Mouse (Mus musculus): ENCODE measurements around the gene Scamp4. TPM values are rescaled to one million over a fixed set of nuclear protein-coding genes. Genes with fewer than 3 reads are reported as not detected.

Scamp4 gene
- 85.6 and 95.7 TPM in 2 replicates for polyA plus RNA-seq (2021; fragmentation: Nextera tagmentation)
- long read RNA-seq, experiment 1, transcript Scamp4-203 (6 exons, 639 nt), result minor isoform, 10 of 140 reads
- long read RNA-seq, experiment 1, transcript Scamp4-201 (7 exons, 1,804 nt), result major isoform, 105 of 140 reads
- long read RNA-seq, experiment 1, partial matches to known transcripts, result 7 of 140 reads
- long read RNA-seq, experiment 1, other reads (novel, unspliced or antisense), result 16 of 140 reads
- long read RNA-seq, experiment 2, transcript Scamp4-201 (7 exons, 1,804 nt), result major isoform, 42 of 67 reads
- long read RNA-seq, experiment 2, partial matches to known transcripts, result 13 of 67 reads
- long read RNA-seq, experiment 2, other reads (novel, unspliced or antisense), result 6 of 67 reads

DNA sequence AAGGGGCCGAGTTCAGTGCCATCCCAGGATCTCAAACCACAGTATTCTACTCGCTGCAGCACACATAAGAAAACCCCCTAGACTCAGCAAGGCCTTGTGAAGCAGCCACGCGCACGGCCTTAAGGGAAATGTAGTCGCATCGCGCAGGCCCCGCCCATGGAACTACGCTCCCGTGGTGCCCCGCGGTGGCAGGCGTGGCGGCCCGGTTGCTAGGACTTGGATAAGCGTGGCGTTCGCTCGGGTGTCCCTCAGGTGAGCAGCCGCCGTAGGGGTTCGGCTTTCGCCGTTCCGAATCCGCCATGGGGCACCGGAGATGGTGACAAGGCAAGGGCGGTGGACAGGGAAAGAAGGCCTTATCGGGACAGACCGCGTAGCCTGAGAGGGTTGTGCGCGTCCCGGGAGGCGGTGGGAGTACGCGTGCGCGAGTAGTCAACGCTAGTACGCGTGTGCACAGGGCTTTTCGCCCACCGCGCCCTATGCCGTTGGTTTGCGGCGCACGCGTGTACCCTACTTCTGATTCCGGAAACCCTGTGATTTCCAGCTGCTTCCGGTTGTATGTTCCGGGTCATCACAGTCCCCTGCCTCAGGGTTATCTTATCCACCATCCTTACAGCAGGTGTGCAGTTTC is at the start of gene Scamp4, which contains the start of gene Adat3:
Gene Scamp4 (plus strand): TSS at position 175 of the 628 bp plus-strand sequence.
Gene Adat3 (plus strand): TSS at position 183 of the 628 bp plus-strand sequence.

DNA sequence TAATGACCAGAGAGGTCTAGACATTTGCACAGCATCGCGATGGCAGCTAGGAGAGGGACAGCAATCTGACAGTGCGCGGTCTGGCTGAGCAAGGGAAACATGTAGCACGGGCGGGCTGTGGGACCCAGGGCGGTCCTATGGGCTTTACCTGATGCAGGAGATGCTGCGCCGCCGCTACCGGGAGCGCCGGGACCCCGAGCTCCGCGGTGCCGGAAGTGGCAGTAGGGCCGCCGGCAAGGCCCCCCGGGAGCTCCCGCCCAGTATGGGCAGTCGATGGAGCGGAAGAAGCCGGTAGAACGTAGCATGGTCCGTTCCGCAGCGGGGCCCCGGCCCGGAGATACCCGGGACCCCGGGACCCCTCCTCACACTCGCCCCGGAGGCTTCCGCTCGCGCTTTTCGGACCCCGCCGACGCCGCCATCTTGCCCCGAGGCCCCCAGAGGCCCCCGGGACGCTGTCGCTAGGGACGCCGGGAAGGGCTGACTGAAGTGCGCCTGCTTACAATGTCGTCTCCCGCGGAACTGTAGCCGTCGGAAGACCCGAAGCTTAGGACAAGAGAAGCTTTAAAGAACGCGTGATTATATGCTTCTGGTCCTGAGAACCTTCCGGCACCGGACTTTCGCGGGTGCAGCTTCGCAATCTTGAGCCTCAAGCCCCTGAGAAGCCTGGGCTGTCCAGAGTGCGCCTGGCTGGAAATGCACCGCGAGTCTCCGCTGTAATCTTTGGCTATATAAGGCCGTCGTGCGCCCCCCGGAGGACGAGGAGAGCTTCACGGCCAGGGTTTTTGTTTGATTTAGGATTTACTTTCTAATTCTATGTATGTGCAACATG is 41.3 kb upstream of the Scamp4 start, which contains the start of gene Rexo1:
Gene Rexo1 (minus strand): TSS at position 445 of the 829 bp plus-strand sequence.

DNA sequence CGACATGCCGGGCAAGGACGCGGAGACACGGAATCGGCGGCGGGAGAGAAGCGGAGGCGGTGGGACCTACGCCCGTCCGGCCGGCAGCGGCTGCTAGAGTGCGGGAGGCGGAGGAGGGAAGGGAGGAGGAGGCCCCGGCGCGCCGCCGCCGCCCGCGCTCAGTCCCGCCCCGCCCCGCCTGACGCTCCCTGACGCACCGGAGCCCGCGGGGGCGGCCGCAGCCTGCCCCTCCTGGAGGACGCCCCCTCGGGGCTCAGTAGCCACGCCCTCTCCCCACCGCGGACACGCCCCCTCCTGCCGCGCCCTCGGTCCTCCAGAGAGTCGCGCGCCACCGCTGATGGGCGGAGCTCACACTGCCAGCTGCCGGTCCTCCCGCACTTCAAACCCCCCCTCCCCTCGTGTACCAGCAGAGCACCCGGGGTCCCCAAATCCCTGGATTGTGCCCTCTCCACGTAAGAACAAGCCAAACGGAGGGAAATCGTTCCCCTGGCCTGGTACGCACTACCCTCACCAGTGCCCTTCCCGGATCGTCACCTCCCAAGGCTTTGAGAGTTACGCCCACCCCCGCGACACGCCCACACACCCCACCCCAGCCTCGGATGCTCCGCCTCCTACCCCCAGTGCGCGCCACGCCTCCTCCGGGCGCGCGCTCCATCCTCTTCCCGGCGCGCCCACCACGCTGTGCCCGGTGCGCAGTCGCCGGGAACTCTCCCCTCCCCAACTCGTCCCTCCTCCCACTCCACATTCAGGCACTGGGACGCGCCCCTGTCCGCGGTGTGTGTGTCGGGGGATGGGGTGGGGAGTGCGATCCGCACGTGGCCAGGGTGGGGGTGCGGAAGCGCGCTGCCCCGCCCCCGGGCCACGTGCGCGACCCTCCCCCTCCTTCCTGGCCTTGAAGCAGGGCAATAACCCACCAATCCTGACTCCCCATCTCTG is 25.2 kb upstream of the Scamp4 start, which contains the start of gene Klf16:
Gene Klf16 (minus strand): TSS at position 127 of the 936 bp plus-strand sequence.

DNA sequence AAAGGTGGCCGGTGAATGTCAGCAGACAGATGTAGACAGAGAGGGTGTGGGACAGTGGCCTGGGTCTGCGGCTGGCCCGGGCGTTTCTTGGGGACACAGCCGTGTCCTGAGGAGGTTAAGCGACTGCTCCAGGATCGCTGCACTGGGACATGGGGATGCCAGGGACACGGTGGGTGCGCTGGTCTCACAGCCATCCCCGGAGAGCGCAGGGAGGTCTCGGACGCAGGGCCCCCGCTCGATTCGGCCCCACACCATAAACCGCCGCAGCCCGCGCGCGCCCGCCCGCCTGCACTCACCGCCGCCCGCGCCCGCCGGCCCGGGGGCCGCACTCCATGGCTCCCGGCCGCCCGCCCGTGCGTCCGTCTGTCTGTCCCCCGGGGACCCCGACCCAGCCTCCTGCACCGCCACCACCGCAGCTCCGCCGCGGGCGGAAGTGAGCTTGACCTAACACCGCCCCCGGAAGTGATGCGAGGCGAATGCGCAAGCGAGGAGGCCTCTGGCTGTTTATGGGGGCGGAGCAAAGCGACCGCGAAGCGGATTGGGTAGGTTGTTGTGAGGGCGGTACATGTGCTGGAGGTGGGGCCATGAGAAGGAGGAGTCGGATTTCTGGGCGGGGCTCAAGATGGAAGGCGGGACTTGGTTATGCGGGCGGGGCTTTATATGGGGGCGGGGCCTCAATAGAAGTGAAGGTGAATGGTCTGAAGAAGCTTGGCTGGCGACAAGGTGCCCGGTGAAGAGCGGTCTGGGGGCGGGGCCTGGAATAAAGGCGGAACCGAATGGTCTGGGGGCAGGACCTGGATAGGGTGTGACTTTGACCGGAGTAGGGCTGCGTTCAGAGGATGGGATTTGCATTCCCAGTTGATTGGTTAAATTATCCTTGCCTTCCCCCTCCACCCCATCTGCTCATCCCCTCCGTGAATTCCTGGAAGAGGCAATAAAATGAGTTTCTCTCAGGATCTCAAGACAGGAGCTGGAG is 12.5 kb upstream of the Scamp4 start, which contains the start of gene Abhd17a:
Gene Abhd17a (minus strand): TSS at position 463 of the 976 bp plus-strand sequence.

DNA sequence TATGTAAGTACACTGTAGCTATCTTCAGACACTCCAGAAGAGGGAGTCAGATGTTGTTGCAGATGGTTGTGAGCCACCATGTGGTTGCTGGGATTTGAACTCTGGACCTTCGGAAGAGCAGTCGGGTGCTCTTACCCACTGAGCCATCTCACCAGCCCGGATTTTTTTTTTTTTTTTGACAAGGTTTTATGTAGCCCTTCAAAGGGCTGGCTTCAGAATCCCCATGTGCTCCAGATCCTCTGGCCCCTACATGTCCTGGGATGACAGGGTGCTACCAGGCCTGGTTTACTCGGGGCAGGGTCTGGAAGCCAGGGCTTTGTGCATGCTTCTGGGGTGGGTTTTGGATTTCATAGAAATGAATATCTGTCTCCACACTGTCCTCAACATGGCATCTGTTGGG is 3.0 kb downstream of the Scamp4 start, which contains the start of gene Gm49322:
Gene Gm49322 (plus strand): TSS at position 301 of the 400 bp plus-strand sequence.

DNA sequence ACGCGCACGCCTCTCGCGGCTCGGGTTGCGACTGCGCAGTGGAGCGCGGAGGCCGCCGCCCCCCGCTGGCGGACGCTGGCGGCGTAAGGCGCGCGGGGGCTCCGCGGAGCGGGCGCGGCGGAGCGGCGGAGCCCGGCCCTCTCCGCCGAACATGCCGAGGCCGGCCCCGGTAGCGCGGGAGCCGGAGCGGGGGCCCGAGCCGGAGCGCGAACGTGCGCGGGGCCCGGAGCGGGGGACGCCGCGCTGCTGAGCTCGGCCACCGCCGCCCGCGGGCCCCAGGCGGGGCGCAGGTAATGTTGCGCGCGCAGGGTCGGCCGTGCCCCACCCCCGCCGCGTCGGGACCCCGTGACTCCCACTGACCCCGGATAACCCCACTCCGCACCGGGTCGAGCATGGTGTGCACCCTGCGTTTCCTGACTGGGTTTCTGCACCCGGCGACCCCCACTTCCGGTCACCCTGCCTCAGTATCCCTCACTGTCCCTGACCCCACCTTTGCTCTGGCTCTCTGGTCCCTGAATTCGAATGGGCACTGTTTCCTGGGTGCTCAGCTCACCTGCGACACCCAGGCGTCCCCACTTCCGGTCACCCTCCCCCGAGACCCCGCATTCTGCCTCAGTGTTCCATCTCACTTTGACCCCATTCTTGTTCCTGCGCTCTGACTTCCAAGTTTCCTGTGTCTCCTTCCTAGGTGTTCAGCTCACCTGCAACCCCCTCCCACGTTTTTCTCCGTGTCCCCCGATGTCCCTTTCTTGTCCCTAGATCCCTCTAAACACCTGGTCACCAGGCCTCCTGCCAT is 20.2 kb downstream of the Scamp4 start, which contains the start of gene Csnk1g2:
Gene Csnk1g2 (plus strand): TSS at position 178 of the 796 bp plus-strand sequence.

DNA sequence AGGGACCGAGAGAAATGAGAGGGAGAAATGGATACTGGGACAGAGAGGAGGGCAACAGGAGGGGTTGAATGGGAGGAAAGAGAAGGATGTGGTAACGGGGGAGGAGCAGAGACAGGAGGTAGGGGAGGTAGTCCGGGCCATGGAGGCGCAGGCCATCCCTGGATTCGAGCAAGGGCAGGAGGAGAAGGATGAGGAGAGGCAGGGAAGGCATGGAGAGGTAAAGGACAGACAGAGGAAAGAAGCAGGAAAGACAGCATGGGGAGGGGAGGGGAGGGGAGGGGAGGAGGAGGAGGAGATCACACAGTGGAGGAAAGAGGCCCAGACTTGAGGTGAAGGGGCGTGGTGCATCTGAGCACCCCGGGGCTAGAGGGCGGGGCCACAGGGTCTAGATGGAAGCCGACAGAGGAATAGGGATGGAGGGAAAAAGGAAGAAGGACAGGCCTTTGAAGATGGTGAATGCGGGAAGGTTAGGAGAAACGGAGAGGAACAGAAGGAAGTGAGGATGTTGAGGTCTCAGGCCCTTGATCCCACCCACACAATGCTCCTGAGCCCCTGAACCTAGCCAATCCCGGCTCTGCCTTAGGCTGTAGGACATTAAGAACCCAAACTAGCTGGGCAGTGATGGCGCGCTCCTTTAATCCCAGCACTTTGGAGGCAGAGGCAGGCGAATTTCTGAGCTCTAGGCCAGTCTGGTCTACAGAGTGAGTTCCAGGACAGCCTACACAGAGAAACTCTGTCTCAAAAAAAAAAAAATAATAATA is 54.4 kb downstream of the Scamp4 start, which contains the start of gene Btbd2:
Gene Btbd2 (minus strand): TSS at position 209 of the 761 bp plus-strand sequence.

Other genes starting within 250 kb of the Scamp4 start
- gene Plk5, start 246.4 kb upstream of the Scamp4 start, polyA plus RNA-seq (2021; fragmentation: Nextera tagmentation), result 17.5 and 30.6 TPM in 2 replicates
- 2.4 and 2.6 TPM in 2 replicates for gene Mex3d, start 215.2 kb upstream of the Scamp4 start, polyA plus RNA-seq (2021; fragmentation: Nextera tagmentation)
- 40.7 and 66.9 TPM in 2 replicates for gene Mbd3, start 203.3 kb upstream of the Scamp4 start, polyA plus RNA-seq (2021; fragmentation: Nextera tagmentation)
- 1,219 and 1,315 TPM in 2 replicates for gene Uqcr11, start 196.0 kb upstream of the Scamp4 start, polyA plus RNA-seq (2021; fragmentation: Nextera tagmentation)
- 3.9 and 15.6 TPM in 2 replicates for gene Tcf3, start 169.2 kb upstream of the Scamp4 start, polyA plus RNA-seq (2021; fragmentation: Nextera tagmentation)
- not detected in 2 replicates for gene Onecut3, start 108.0 kb upstream of the Scamp4 start, polyA plus RNA-seq (2021; fragmentation: Nextera tagmentation)
- 0.04 TPM in 1 of 2 replicates, not detected in the other for gene Atp8b3, start 63.7 kb upstream of the Scamp4 start, polyA plus RNA-seq (2021; fragmentation: Nextera tagmentation)
- 16.6 and 17.7 TPM in 2 replicates for gene Rexo1, start 41.3 kb upstream of the Scamp4 start, polyA plus RNA-seq (2021; fragmentation: Nextera tagmentation)
- gene Klf16, start 25.6 kb upstream of the Scamp4 start, polyA plus RNA-seq (2021; fragmentation: Nextera tagmentation), result 10.4 and 18.6 TPM in 2 replicates
- gene Abhd17a, start 12.5 kb upstream of the Scamp4 start, polyA plus RNA-seq (2021; fragmentation: Nextera tagmentation), result 73.4 and 155 TPM in 2 replicates
- gene Adat3, start within 50 bp of the Scamp4 start, polyA plus RNA-seq (2021; fragmentation: Nextera tagmentation), result 2.4 and 2.9 TPM in 2 replicates
- gene Gm49322, start 3.1 kb downstream of the Scamp4 start, polyA plus RNA-seq (2021; fragmentation: Nextera tagmentation), result 0.10 and 0.25 TPM in 2 replicates
- 27.8 and 30.7 TPM in 2 replicates for gene Csnk1g2, start 20.0 kb downstream of the Scamp4 start, polyA plus RNA-seq (2021; fragmentation: Nextera tagmentation)
- 23.3 and 91.7 TPM in 2 replicates for gene Btbd2, start 54.2 kb downstream of the Scamp4 start, polyA plus RNA-seq (2021; fragmentation: Nextera tagmentation)
- gene Mknk2, start 75.2 kb downstream of the Scamp4 start, polyA plus RNA-seq (2021; fragmentation: Nextera tagmentation), result 4.0 and 9.1 TPM in 2 replicates
- 8.4 and 9.9 TPM in 2 replicates for gene Mob3a, start 99.1 kb downstream of the Scamp4 start, polyA plus RNA-seq (2021; fragmentation: Nextera tagmentation)
- 49.5 and 65.0 TPM in 2 replicates for gene Izumo4, start 99.3 kb downstream of the Scamp4 start, polyA plus RNA-seq (2021; fragmentation: Nextera tagmentation)
- 44.4 and 48.6 TPM in 2 replicates for gene Ap3d1, start 139.4 kb downstream of the Scamp4 start, polyA plus RNA-seq (2021; fragmentation: Nextera tagmentation)
- 1.6 and 2.7 TPM in 2 replicates for gene Dot1l, start 152.3 kb downstream of the Scamp4 start, polyA plus RNA-seq (2021; fragmentation: Nextera tagmentation)
- gene Sf3a2, start 195.3 kb downstream of the Scamp4 start, polyA plus RNA-seq (2021; fragmentation: Nextera tagmentation), result 5.5 and 41.9 TPM in 2 replicates
- 92.8 and 104 TPM in 2 replicates for gene Plekhj1, start 195.8 kb downstream of the Scamp4 start, polyA plus RNA-seq (2021; fragmentation: Nextera tagmentation)
- gene Amh, start 202.4 kb downstream of the Scamp4 start, polyA plus RNA-seq (2021; fragmentation: Nextera tagmentation), result 0.16 TPM in 1 of 2 replicates, not detected in the other
- 13.2 and 15.5 TPM in 2 replicates for gene Jsrp1, start 210.6 kb downstream of the Scamp4 start, polyA plus RNA-seq (2021; fragmentation: Nextera tagmentation)
- gene Oaz1, start 223.8 kb downstream of the Scamp4 start, polyA plus RNA-seq (2021; fragmentation: Nextera tagmentation), result 2,247 and 2,738 TPM in 2 replicates
- 22.3 and 23.9 TPM in 2 replicates for gene Lingo3, start 241.2 kb downstream of the Scamp4 start, polyA plus RNA-seq (2021; fragmentation: Nextera tagmentation)